Mouse (Mus musculus): ENCODE data around the gene Pbx3.

The Pbx3 gene

DNA sequence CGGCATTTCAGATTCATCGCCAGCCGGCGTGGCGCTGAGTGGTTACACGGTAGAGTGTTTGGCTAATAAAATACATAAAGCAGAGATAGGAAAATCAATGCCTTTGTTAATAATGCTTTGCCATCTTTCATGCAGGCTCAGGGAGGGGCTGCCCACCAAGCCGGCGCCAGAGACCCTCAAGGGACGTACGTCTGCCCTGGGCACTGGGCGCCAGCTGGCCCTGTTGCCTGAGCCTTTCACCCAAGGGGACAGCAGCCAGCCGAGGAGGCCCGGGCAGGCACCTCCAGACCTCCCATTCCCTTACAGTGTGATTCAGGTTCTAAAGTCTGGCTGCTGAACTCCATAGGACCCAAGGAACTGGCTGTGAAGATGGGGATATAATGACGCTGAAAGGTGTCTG, 225.5 kb downstream of the Pbx3 start:
- DNase-seq (ENCODE audit: low read depth, low spot score) = no peak

DNA sequence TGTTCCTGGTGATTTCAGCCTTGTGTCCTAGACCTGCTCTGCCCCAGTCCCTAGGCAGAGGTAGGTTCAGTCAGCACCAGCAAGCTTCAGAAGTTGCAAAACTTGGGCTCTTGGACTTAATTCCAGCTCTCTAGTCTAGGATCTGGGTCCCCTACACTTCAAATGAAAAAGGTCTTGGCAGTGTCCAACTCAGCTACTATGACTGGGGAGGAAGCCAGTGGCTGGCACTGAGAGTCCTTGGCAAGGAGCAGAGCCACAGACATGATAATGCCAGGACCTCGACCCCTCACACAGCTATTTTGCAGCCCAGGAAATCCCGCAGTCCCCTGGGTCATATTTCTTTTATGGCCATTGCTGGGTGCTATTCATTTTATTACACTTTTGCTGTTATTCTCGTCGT, 225.9 kb downstream of the Pbx3 start:
- DNase-seq (ENCODE audit: low read depth, low spot score) = no peak

DNA sequence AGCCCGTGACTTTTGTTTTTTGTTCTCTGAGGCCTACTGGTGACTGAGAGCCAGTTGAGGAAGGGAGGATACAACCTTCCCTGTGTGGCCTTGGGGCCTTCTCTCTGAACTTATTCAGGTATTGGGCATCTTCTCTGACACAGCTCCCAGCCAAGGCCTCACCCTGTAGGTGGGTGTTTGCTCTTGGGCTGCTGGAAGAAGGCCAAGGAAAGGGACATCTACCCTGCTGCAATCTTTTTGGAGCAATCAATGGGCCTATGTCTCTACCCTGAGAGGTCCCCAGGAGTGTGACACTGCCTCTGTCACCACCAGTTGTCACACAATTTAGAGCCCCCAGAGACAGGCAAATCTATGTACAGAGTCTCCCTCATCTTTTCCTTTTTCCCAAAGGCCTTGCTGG, 226.5 kb downstream of the Pbx3 start:
- DNase-seq (ENCODE audit: low read depth, low spot score) = no peak

DNA sequence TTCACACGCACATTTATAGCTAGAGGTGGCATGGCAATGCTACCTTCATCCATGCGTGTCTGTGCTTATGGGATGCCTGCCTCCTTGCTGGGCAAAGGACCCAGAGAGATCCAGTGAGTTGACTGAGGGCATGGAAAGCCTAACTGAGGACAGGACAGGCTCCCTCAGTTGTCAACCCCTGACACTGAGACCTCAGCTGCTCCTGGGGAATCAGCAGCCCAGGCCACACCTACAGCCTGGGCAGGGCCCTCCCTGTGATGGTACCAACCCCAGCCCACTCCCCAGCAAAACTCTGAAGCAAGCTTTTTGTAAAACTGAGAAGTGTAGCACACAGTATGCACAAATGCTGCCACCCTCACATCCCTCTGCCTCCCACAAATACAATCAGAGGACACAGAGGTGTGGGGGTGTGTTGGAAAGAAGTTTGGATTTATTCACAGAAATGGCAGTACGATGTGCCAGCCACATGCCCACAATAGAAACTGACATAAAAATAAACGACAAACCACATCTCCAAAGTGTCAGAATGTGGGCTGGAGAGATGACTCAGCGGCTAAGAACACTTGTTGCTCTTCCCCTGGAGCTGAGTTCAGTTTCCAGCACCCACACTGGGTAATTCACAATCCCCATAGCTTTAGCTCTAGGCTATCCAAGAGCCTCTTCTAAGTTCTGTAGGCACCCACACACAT, 233.3 kb downstream of the Pbx3 start:
- no peak for DNase-seq (ENCODE audit: low read depth, low spot score)

DNA sequence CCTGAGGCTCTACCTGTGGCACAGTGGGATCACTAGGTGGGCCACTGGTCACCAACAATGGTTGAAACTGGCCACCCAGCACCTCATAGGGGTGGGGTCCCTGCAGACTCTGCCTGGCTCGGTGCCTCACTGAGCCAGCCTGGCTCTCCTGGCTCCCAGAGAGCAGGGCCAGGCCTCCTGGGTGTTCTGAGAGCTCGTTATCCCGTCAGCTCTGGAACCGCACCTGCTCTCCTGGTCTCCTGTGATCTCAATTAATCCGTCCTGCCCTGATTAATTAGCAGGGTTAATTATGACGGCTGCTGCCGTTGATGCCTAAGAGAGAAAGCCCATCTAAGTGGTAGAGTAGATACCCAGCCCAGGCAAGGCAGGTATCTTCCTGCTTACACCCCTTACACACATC, 237.6 kb downstream of the Pbx3 start:
- no peak for DNase-seq (ENCODE audit: low read depth, low spot score)

DNA sequence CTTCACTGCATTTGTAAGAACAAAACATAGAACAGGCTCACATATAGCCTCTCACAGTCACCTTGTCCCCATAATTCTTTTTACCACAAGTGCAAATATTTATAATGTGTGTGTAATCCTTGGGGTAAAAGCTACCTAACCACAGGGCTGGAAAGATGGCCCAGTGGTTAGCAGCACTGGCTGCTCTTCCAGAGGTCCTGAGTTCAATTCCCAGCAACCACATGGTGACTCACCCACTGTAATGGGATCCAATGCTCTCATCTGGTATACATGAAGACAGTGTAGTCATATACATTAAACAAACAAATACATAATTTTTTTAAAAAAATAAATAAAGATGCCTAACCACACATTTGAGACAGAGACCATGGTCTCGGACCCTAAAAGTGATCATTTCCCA, 240.2 kb downstream of the Pbx3 start:
- DNase-seq (ENCODE audit: low read depth, low spot score) = no peak

DNA sequence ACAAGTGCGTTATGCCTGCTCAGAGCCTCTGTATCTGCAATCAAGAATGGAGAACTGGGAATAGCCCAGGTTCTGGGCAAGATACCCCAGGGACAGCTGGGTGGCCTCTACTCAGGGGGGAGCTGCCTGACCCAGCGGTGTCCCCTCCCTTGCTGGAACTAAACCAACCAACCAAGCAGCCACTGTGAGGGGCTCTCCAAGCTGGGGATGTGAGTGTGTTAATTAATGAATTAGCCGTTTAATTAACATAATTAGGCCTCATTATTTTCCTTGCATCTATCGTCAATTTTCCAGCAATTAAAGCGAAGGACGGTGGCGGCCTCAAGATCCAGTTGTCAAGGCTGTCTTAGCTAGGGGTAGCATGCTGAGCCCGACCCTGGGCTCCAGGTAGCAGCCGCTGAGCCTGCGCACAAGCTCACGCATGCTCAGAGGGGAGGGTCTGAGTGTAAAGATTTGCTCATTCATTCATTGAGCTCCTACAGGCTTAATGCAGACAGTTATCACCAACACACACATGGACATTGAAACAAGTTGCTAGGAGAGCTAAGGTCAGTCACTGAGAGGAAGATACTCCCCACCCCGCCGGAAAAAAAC, 243.2 kb downstream of the Pbx3 start:
- no peak for DNase-seq (ENCODE audit: low read depth, low spot score)

DNA sequence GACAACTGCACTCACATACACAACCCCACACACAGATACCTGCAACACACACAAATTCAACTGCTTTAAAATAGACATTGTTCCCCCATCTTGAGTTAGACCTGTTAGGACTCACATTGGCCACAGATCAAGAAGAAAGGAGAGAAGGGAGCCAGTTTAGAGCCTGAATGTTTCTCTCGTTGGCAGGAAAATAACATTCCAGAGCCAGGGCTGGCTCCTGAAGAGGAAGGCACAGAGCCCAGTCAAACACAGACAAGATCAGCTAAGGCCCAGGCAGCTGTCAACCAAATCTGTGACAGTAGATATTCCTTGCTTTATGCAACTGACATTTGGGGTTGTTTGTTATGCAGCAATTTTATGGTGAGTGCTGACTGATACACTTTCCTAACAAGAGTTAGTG, 245.1 kb downstream of the Pbx3 start:
- no peak for DNase-seq (ENCODE audit: low read depth, low spot score)

DNA sequence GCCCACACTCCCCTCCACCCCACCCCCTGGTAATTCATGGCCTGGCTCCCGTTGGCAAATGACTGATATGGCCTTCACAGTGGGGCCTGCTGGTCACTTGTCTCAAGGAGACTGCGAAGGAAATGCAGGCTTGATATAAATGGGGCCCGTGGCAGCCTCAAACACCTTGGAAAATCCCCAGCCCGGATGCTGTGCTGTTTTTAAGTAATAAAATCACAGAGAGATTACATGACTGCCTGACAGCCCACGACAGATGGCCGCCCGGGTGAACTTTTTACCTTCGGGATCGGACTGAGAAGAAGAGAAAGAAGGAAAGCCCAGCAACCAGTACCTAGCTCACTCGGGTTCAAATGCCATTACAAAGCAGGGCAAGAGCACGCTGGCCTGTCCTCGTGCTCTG, 249.0 kb downstream of the Pbx3 start:
- no peak for DNase-seq (ENCODE audit: low read depth, low spot score)
